Mouse (Mus musculus) gastrocnemius, adult 8-10 months (tissue): Measurements from ENCODE around the gene Acbd3. TPM values are rescaled to one million over a fixed set of nuclear protein-coding genes. Genes with fewer than 3 reads are reported as not detected.

Experiments
- DNase-seq, 2 experiments: peaks; one replicate each; pipeline ENCODE4 v3.0.0; 2022; ENCODE audit warnings: low spot score in 2 of 2
- total RNA-seq, 4 experiments: library from RNA; stranded (reverse); gene quantifications; 2 replicates each; pipeline ENCODE4 v1.2.4; 2022

Acbd3 gene
- total RNA-seq, 4 experiments from 2014 or later = 10.2 to 15.0 (median 13.6) TPM

GRCm38 (mm10) chr1:180781250-180781649 is 55.4 kb downstream of the Acbd3 start:
- DNase-seq = no peak

DNA sequence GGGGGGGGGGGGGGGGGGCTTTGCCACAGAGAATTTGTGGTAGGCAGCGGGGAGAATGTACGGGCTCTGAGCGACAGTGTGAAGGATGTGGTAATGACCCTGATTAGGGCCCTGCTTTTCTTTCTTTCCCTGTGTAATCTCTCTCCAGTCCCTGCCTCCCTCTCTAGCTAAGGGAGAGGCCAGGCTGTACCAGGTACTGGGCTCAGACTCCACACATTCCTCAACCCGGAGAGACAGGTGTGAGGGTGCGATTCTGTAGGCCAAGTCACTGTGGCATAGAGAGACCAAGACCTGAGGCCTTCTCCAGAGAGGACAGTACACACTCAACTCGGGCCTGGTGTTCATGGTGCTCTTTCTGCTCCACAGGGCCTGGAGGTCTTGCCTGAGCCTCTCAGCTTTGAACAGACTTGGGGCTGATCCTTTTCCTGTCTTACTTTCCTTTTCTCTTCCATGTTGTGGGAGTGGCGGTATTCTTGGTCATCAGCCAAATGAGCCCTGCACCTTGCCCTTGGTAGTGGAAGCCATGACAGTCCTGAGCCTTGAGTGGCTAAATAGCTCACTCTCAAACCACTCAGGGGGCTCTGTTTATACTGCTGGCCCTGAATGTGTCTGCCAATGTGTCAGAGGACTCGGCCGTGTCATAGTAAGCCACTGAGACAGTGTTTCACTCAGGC is 57.2 kb downstream of the Acbd3 start:
- DNase-seq = no peak

- no peak for DNase-seq
Measured at GRCm38 (mm10) chr1:180783580-180783928, 57.7 kb downstream of the Acbd3 start.

GRCm38 (mm10) chr1:180791821-180792480 is 66.1 kb downstream of the Acbd3 start:
- no peak for DNase-seq

GRCm38 (mm10) chr1:180792814-180793213 is 67.0 kb downstream of the Acbd3 start:
- no peak for DNase-seq

DNA sequence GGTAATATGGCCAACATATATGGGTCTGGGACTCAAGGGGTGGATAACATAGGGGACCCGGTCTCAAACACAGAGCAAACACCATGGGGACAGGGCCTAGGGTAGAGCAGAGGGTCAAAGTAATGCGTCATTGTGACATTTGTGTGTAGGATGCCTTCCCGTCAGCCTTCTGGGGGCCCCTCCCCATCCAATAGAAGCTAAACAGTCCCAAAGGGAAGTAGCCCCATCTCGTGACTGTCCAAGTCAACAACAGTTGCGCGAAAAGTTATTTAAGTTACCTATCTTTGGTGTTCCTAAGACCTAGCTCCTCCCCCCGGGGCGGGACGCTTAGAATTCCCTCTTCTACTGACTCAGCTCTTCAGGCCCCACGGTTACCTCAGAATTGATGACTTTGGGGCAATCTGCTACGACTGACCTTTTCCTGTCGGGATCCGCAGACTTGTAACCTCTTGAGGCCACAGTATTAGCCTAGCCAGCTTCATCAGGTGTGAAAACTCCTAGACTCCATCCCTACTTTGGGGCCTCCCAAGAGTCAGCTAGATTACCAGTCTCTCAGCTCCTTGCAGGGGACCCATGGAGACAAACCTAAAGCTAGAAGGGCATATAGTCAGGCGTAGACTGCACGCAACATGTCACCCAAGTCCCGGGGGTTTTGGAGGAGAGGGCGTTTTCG is 67.7 kb downstream of the Acbd3 start:
- no peak for DNase-seq

- DNase-seq = no peak
Measured at GRCm38 (mm10) chr1:180794170-180794569, 68.3 kb downstream of the Acbd3 start.

- DNase-seq = no peak
Measured at GRCm38 (mm10) chr1:180798660-180799059, 72.8 kb downstream of the Acbd3 start.

DNA sequence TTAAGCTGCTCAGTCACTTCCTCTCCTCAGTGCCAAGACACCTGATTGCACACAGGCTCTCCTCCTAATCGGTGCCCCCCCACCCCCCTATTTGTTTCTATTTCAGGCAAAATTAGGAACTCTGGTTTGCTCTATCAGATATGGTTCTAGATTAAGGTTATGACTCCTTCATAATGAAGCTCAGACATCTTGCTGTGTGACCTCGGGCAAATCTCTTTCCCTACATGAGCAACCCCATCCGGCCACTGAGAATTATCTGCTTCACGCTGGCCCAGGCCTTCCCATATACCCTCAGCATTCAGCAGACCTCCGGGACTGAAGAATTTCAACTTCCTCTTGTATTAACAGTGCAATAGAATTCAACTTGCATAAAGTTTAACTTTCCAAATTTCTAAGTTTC is 73.4 kb downstream of the Acbd3 start:
- no peak for DNase-seq

DNA sequence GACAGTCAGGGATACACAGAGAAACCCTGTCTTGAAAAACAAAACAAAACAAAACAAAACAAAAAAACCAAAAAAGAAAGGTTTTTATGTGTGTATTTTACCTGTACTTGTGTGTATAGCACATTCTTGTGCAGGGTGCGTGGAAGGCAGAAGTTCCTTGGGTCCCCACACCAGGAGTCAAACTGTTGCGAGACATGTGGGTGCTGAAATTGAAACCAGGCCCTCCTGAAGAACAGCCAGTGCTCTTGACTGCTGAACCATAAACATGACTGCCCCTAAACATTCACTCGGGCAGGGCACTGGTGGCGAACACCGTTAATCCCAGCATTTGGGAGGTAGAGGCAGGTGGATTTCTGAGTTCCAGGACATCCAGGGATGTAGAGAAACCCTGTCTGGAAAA is 74.2 kb downstream of the Acbd3 start:
- no peak for DNase-seq

GRCm38 (mm10) chr1:180800814-180801213 is 75.0 kb downstream of the Acbd3 start:
- no peak for DNase-seq

DNA sequence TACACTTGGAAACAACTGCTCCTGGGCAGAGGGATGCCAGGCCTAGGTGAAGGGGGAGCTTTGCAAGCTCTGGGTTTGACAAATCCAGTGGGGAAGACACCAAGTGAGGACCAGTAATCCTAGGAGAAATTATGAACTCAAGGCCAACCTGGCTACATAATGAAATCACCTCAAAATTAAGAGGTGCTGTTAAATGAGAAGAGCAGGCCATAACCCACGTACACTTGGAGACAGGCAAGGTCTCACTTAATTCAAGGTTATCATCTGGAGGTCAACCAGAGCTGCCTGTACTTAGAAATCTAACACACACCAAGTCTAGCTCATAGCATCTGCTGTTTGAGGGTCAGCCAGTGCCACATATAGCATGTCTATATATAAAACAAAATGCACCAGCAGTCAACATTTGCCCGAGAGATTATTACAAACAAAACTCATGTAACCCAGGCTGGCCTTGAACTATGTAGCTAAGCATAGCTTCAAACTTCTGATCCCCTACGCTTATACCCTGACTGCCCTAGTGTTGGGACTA is 75.7 kb downstream of the Acbd3 start:
- DNase-seq = no peak

Other genes starting within 250 kb of the Acbd3 start
- under 1 TPM; 0.12 to 0.75 (median 0.56) TPM for gene Stum, start 242.5 kb upstream of the Acbd3 start, total RNA-seq
- 10 to 100 TPM; 52.8 to 68.4 (median 58.4) TPM for gene Parp1, start 157.1 kb upstream of the Acbd3 start, total RNA-seq
- gene Lin9, start 84.9 kb upstream of the Acbd3 start, total RNA-seq = 1 to 10 TPM; 3.6 to 4.6 (median 4.1) TPM
- gene Mixl1, start 29.0 kb upstream of the Acbd3 start, total RNA-seq = not detected
- gene H3f3a, start 87.9 kb downstream of the Acbd3 start, total RNA-seq = 100 to 1,000 TPM; 274 to 310 (median 289) TPM
- gene Sde2, start 125.1 kb downstream of the Acbd3 start, total RNA-seq = 1 to 10 TPM; 6.8 to 8.4 (median 7.6) TPM
- not detected for gene Lefty2, start 167.1 kb downstream of the Acbd3 start, total RNA-seq
- 10 to 100 TPM in 3 of 4 experiments, 1 to 10 TPM in 1; 9.3 to 11.4 (median 10.8) TPM for gene Pycr2, start 178.2 kb downstream of the Acbd3 start, total RNA-seq
- under 1 TPM in 3 of 4 experiments, not detected in 1; 0.19 to 0.34 (median 0.24) TPM for gene Lefty1, start 209.0 kb downstream of the Acbd3 start, total RNA-seq
- gene Tmem63a, start 216.3 kb downstream of the Acbd3 start, total RNA-seq = 10 to 100 TPM; 14.9 to 18.2 (median 16.2) TPM